Mouse (Mus musculus): ENCODE results near the gene 4922502D21Rik. TPM values are rescaled to one million over a fixed set of nuclear protein-coding genes. Genes with fewer than 3 reads are reported as not detected.

Gene 4922502D21Rik
- polyA plus RNA-seq (2015; fragmentation: Nextera tagmentation; extraction: Ambion mirVana) = not detected in 2 replicates

DNA sequence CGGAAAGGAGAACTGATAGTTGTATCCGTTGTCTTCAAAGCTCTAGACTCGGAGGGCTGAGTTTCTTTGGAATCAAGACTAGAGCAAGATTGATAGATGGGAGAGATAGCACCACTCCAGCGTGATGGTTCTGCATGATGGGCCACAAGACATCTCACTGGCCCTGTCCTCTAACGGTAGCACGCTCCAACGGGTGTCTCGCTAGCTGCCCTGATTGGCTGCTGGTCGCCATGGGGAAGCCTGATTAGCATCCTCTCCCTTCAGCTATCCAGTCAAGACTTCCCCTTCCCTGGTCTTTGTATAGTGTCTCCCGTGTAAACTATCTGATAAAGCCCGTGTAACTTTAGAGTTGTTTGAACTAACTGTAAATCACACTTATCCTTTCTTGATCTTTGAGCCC lies at the start of gene 4922502D21Rik:
Gene 4922502D21Rik (minus strand): TSS at position 187 of the 400 bp plus-strand sequence.
- no peaks in the 10 kb centered on the region for H3K4me1 ChIP-seq
- H3K27ac ChIP-seq = no peak within 1 kb of the TSS
- 66% methylated on average over 11 of the region's 11 CpGs for WGBS
- no peaks in the 10 kb centered on the region for H3K27me3 ChIP-seq
- no peak within 1 kb of the TSS for H3K4me3 ChIP-seq
- H3K36me3 ChIP-seq (ENCODE audit: poor library complexity, severe bottlenecking) = no peaks in the 10 kb centered on the region
- ATAC-seq = no peak
- H3K9ac ChIP-seq = no peak within 1 kb of the TSS
- H3K4me2 ChIP-seq = no peak within 1 kb of the TSS
- H3K9me3 ChIP-seq (replicated peaks) = no peaks in the 10 kb centered on the region

DNA sequence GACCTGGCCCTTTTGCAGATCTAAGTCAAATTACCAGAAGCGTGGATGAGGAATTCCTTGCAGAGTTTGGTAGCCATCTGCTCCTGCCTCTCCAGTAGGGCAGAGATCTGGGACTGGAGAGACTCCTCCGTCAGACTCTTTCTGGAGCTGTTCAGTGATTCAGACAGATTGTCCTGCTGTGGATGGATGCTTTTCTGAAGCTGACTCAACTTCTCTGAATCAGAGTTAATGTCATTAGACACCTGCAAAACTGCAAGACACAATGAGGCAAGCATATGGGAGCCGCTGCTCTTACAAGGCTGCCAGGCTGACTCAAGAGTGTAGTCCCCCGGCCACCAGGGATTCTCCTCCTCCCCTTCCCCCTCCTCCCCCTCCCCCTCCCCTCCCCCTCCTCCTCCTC lies 48.9 kb upstream of the 4922502D21Rik start:
- H3K27me3 ChIP-seq = no peaks in the 10 kb centered on the region
- H3K36me3 ChIP-seq (ENCODE audit: poor library complexity, severe bottlenecking) = no peaks in the 10 kb centered on the region
- no peak overlapping the region for H3K4me2 ChIP-seq
- H3K4me3 ChIP-seq = no peak overlapping the region
- ATAC-seq = no peak
- no peaks in the 10 kb centered on the region; the same call in 1 of the 2 replicates for H3K9me3 ChIP-seq (replicated peaks)
- H3K27ac ChIP-seq = no peak overlapping the region
- WGBS = 72% methylated on average over 4 of the region's 4 CpGs
- H3K9ac ChIP-seq = no peak overlapping the region
- H3K4me1 ChIP-seq = no peaks in the 10 kb centered on the region

DNA sequence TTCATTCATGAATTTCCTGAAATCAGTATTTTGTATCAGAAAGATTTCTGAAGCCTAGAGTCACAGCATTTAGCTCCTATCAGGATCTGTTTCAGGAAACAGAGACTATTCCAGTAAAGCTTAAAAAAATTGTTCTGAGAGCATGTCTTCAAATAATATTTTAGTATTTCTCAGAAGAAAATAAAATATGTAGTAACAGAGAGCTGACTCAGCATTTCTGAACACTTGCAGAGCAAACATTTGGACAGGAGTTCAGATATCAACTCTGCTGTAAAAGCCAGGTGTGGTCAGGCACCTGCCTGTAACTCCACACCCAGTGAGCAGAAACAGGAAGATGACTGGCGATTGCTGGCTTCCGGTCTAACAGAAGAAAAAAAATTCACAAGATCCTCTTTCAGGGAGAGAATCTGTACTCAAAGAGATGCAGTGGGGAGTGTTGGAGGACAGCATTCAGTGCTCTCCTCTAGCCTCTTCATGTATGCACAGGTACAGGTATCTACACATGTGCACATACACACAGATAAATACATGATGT lies 43.4 kb upstream of the 4922502D21Rik start:
- ATAC-seq = no peak
- H3K9ac ChIP-seq = no peak overlapping the region
- WGBS = 84% methylated on average over 2 of the region's 2 CpGs
- no peak overlapping the region for H3K4me3 ChIP-seq
- H3K4me2 ChIP-seq = no peak overlapping the region
- no peaks in the 10 kb centered on the region; the same call in 1 of the 2 replicates for H3K9me3 ChIP-seq (replicated peaks)
- H3K36me3 ChIP-seq (ENCODE audit: poor library complexity, severe bottlenecking) = no peaks in the 10 kb centered on the region
- H3K27me3 ChIP-seq = no peaks in the 10 kb centered on the region
- no peak overlapping the region for H3K27ac ChIP-seq
- H3K4me1 ChIP-seq = no peaks in the 10 kb centered on the region

DNA sequence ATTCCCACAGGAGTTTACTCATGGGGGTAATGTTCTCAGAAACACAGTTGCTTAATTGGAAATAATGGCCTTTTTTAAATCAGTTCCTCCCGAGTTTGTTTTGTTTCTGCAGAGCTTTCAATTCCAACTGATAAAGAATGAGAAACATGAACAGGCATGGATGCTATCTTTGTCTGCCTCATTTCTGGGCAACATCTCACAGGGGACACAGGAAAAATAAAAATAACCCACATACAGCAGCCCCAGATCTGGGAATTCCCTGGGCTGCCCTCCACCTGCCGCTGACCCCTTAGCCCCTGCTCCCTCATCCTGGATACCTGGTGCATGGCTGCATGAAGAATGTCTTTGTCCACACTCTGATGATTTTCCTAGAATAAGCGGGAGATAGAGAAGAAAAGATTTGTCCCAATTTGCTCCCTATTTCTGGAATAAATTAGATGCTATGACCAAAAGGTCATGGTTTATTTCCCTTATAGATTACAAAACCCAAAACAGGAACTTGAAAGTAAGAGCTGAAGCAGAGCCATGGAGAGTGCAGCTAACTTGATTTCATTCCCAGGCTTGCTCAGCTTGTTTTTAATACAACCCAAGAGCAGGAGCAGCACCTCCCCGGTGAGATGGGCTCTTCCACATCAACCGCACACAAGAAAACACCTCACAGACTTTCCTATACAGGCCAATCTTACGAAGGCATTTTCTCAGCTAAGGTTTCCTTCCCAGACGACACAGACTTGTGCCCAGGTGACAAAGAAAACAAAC lies 38.0 kb upstream of the 4922502D21Rik start:
- Histone ChIP-seq H3K9me3 (replicated peaks) (no peaks in the 10 kb centered on the region), H3K4me2 (no peak overlapping the region), H3K27me3 (no peaks in the 10 kb centered on the region), H3K27ac (no peak overlapping the region), H3K4me1 (no peaks in the 10 kb centered on the region), H3K9ac (no peak overlapping the region), H3K4me3 (no peak overlapping the region), H3K36me3 (ENCODE audit: poor library complexity, severe bottlenecking) (no peaks in the 10 kb centered on the region)
- 79% methylated on average over 7 of the region's 7 CpGs for WGBS
- no peak for ATAC-seq

DNA sequence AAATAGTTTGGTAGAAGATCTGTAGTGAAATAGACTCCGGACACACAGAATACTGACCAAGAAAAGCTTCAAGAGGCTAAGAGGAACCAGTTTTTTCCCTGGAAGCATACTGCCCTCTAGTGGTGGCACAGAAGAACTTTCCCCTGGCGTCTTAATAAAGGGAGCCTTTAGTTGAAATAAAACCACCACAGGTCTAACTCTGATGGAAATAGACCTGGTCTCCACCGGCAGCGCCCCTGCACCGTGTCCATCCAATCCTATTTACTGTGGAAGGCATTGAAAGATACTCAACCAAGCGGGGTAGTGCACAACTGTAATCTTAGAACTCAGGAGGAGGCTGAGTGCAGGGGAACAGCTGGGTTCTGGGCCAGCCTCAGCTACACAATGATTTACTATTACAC lies 34.4 kb upstream of the 4922502D21Rik start:
- Histone ChIP-seq H3K27me3 (no peaks in the 10 kb centered on the region), H3K4me2 (no peak overlapping the region)
- peak; percentile 43 for ATAC-seq

DNA sequence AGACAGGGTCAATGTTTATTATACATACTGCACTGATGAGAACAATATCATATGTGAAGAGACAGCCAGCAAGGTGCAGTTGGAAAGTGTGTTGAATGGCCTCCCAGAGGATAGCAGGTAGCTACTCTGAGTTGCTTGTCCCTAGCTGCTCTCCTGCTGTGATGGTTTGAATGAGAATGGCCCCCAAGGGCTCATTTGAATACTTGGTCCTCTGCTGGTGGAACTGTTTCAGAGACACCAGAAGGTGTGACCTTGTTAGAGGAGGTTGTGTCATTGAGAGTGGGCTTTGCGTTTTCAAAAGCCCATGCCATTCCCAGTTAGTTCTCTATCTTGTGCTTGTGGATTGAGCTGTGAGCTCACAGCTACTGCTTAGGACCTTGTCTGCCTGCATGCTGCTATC lies 32.3 kb upstream of the 4922502D21Rik start:
- no peak for ATAC-seq
- no peak overlapping the region for H3K4me2 ChIP-seq
- H3K9ac ChIP-seq = no peak overlapping the region
- no peak overlapping the region for H3K4me3 ChIP-seq
- 15% methylated on average over 1 of the region's 1 CpGs for WGBS
- no peaks in the 10 kb centered on the region for H3K36me3 ChIP-seq (ENCODE audit: poor library complexity, severe bottlenecking)
- H3K9me3 ChIP-seq (replicated peaks) = no peaks in the 10 kb centered on the region
- no peak overlapping the region for H3K27ac ChIP-seq
- H3K27me3 ChIP-seq = no peaks in the 10 kb centered on the region
- no peaks in the 10 kb centered on the region for H3K4me1 ChIP-seq

More for the DNA sequence above, 34.4 kb upstream of the 4922502D21Rik start:
- Histone ChIP-seq H3K4me3 (no peak overlapping the region), H3K9me3 (replicated peaks) (no peaks in the 10 kb centered on the region), H3K36me3 (ENCODE audit: poor library complexity, severe bottlenecking) (no peaks in the 10 kb centered on the region), H3K27ac (no peak overlapping the region), H3K4me1 (no peaks in the 10 kb centered on the region), H3K9ac (no peak overlapping the region)
- WGBS = 16% methylated on average over 6 of the region's 6 CpGs

DNA sequence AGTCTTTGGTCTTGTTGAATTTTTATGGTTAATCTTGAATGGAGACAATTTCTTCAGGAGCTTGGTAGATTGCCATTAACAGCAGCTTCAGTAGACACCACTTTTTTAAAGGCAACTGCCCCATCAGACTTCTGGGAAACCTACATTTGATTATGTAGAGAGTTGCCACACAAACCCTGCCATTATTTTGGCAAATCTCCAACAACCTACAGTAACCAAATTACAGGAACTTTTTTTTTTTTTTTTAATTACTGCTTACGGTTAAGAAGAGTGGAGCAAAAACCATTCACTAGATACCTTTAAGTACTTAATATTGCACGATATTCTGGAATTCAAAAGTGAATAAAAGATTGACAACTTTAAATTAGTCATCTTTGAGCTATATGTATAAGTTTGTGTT lies 27.9 kb upstream of the 4922502D21Rik start:
- ATAC-seq = no peak
- no peak overlapping the region for H3K4me2 ChIP-seq

DNA sequence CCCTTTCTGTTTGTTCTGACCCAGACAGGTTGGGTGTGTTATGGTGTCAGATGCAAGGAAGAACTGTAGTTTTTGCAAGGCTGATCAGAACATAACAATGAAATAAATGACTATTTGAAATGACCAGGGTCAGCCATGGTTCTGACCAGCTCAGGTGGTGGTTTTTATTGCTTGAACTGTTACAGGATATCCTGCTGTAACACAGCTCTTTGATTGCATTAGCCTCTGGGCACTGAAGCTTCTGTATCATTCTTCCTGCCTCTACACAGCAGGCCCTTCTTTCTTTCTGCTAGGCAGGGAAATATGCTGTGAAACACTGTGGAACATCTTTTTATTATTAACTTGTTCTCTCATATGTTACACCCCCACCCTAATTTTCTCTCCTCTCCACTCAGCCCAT lies 24.8 kb upstream of the 4922502D21Rik start:
- H3K4me3 ChIP-seq = no peak overlapping the region

More for the DNA sequence above, 27.9 kb upstream of the 4922502D21Rik start:
- Histone ChIP-seq H3K36me3 (ENCODE audit: poor library complexity, severe bottlenecking) (no peaks in the 10 kb centered on the region), H3K4me3 (no peak overlapping the region), H3K4me1 (no peaks in the 10 kb centered on the region), H3K9me3 (replicated peaks) (no peaks in the 10 kb centered on the region), H3K27ac (no peak overlapping the region), H3K27me3 (no peaks in the 10 kb centered on the region), H3K9ac (no peak overlapping the region)
- WGBS = 92% methylated on average over 2 of the region's 2 CpGs

DNA sequence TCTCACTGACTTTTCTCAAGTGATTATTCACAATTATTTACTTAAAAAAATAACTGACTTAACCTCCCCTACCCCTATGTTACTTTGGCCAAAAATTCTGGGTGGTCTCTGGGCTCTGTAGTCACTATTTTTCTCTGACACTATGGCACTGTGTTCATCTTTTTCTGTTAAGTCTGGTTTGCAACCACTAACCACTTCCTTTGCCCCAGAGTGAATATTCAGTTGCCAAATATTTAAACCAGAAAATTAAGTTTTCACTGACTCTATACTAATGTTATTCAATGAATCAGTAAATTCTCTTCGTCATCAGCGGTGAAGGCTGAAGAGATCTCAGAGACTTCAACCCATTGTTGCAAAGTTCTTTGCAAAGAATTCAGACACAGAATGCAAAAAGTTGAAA lies 24.2 kb upstream of the 4922502D21Rik start:
- no peak for ATAC-seq
- Histone ChIP-seq H3K36me3 (ENCODE audit: poor library complexity, severe bottlenecking) (no peaks in the 10 kb centered on the region), H3K9ac (no peak overlapping the region), H3K9me3 (replicated peaks) (no peaks in the 10 kb centered on the region), H3K27me3 (no peaks in the 10 kb centered on the region), H3K27ac (no peak overlapping the region), H3K4me2 (no peak overlapping the region), H3K4me3 (no peak overlapping the region), H3K4me1 (no peaks in the 10 kb centered on the region)
- whole genome bisulfite sequencing = 96% methylated on average over 2 of the region's 2 CpGs

More for the DNA sequence above, 24.8 kb upstream of the 4922502D21Rik start:
- Histone ChIP-seq H3K4me2 (no peak overlapping the region), H3K9ac (no peak overlapping the region), H3K36me3 (ENCODE audit: poor library complexity, severe bottlenecking) (no peaks in the 10 kb centered on the region), H3K4me1 (no peaks in the 10 kb centered on the region), H3K9me3 (replicated peaks) (no peaks in the 10 kb centered on the region), H3K27ac (no peak overlapping the region), H3K27me3 (no peaks in the 10 kb centered on the region)
- ATAC-seq = no peak

DNA sequence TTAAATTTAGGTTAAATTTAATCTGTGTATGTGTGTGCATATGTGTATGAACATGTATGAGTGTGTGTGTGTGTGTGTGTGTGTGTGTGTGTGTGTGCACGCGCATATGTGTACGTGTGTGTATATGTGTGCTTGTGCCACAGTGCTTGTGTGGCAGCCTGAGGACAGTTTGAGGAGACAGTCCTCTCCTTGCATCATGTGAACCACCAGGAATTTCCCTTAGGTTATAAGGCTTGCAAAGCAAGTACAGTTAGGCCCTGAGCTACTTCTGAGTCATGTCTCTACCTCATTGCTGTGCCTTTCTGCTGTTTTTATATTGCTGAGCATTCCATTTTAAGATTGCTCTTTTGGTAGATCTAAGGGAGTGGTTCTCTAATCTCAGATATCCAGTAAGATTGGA lies 19.5 kb upstream of the 4922502D21Rik start:
- Histone ChIP-seq H3K27ac (no peak overlapping the region), H3K4me1 (no peaks in the 10 kb centered on the region), H3K4me3 (no peak overlapping the region), H3K27me3 (no peaks in the 10 kb centered on the region), H3K9ac (no peak overlapping the region), H3K36me3 (ENCODE audit: poor library complexity, severe bottlenecking) (no peaks in the 10 kb centered on the region), H3K4me2 (no peak overlapping the region), H3K9me3 (replicated peaks) (peaks cover 10% of the 10 kb centered on the region; the same call in 1 of the 2 replicates)
- 90% methylated on average over 3 of the region's 3 CpGs for WGBS
- ATAC-seq = no peak

DNA sequence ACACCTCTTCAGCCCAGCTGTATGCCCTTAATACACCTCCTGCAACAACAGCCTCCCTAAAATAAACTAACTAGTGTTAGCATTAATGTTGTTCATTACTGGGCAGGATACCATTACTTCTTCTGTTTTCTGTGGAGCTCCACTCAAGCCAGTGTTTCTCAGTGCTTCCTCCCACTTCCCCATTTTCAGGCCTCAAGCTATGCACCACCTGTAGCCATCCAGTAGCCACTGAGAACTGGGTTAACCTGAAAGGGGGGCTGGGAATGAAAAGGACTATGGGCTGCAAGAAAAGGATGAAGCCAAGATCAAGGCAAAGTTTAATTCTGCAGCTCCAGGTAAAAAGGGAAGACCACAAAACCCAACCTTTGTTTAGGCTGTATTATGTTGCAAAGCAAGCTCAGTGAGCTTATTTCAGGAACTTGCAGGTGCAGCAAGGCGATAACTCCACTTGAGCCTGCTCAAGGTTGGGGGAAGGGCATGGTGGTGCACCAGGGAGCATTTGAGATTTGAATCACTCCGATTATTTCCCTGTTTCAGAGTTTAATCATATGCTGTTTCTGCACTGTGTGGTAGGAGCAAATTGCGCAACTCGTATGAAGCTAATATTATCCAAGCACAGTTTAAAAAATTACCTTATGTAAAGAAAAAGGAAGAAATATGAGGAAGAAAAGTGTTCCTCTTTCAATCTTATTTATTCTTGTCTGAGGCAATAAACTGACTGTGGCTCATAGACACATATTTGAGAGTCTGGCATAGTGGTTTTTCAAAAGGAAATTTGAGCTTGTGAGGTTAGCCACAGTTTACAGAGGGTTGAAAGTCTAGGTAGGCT lies 18.1 kb upstream of the 4922502D21Rik start:
- no peaks in the 10 kb centered on the region for H3K27me3 ChIP-seq
- no peak overlapping the region for H3K4me2 ChIP-seq
- H3K27ac ChIP-seq = no peak overlapping the region
- no peak overlapping the region for H3K4me3 ChIP-seq
- H3K36me3 ChIP-seq (ENCODE audit: poor library complexity, severe bottlenecking) = no peaks in the 10 kb centered on the region
- WGBS = 66% methylated on average over 4 of the region's 4 CpGs
- no peaks in the 10 kb centered on the region for H3K4me1 ChIP-seq
- no peak for ATAC-seq
- no peak overlapping the region for H3K9ac ChIP-seq
- H3K9me3 ChIP-seq (replicated peaks) = peaks cover 10% of the 10 kb centered on the region; the same call in 1 of the 2 replicates

DNA sequence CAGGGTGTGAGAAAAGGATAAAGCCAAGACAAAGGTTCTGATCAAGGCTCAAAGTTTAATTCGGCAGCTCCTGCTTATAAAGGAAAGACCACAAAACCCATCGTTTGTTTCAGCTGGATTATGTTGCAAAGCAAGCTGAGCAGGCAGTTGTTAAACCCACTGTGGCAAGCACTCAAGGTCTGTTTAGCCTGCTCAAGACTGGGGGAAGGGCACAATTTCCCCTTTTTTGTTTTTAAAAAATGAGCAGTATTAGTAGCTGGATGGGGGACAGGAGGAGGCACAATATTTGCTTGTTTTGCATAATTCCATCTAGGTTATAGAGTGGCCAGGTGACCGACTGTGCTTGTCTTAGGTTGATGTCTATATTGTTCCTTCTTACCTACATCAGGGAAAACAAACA lies 12.8 kb upstream of the 4922502D21Rik start:
- Histone ChIP-seq H3K9ac (no peak overlapping the region), H3K27ac (no peak overlapping the region), H3K9me3 (replicated peaks) (peaks cover 10% of the 10 kb centered on the region; the same call in 1 of the 2 replicates), H3K36me3 (ENCODE audit: poor library complexity, severe bottlenecking) (no peaks in the 10 kb centered on the region), H3K4me3 (no peak overlapping the region), H3K27me3 (no peaks in the 10 kb centered on the region), H3K4me1 (no peaks in the 10 kb centered on the region), H3K4me2 (no peak overlapping the region)
- no peak for ATAC-seq
- WGBS = 65% methylated on average over 3 of the region's 3 CpGs
